Mouse (Mus musculus) hindbrain, embryonic 11.5 days (tissue): Measurements from ENCODE around the gene Cul5. TPM values are rescaled to one million over a fixed set of nuclear protein-coding genes. Genes with fewer than 3 reads are reported as not detected.

Experiments used
- polyA plus RNA-seq: library from polyadenylated mRNA; unstranded; fragments of >200 nt; fragmentation: Nextera tagmentation; extraction: Ambion mirVana; gene quantifications from 2 replicates; pipeline ENCODE4 v1.2.1, GENCODE M21; 2014

The Cul5 gene
- polyA plus RNA-seq, 1 experiment from 2014 or later: 54.3 TPM

Other genes starting within 250 kb of the Cul5 start
- gene Atm, start 133.3 kb downstream of the Cul5 start, polyA plus RNA-seq: 17.9 and 23.3 TPM in 2 replicates
- gene Npat, start 133.0 kb downstream of the Cul5 start, polyA plus RNA-seq: 20.3 and 21.3 TPM in 2 replicates
- gene Acat1, start 59.6 kb downstream of the Cul5 start, polyA plus RNA-seq: 61.9 and 67.4 TPM in 2 replicates
- 4.6 and 5.9 TPM in 2 replicates for gene Rab39, start 36.2 kb upstream of the Cul5 start, polyA plus RNA-seq
- 2.1 and 3.3 TPM in 2 replicates for gene Slc35f2, start 101.5 kb upstream of the Cul5 start, polyA plus RNA-seq
- 1.1 and 2.1 TPM in 2 replicates for gene Sln, start 180.2 kb upstream of the Cul5 start, polyA plus RNA-seq